In genomic region chr5:137340222-137340621, GRCm38 (mm10) we compare ENCODE assay signal across 8 mouse cellular contexts. TPM values are rescaled to one million over a fixed set of nuclear protein-coding genes. Genes with fewer than 3 reads are reported as not detected.
DNase-seq lines count a peak whose midpoint lies in the region; ATAC-seq and TF ChIP-seq lines count a peak whose summit lies in the region.

No protein-coding gene starts in this region.

- H3K9ac ChIP-seq in hindbrain, embryonic 13.5 days = peak overlapping the region; percentile 75
- H3K9ac ChIP-seq in neural tube, embryonic 12.5 days = no peak overlapping the region

- no peaks in the 10 kb centered on the region for H3K9me3 ChIP-seq in hindbrain, embryonic 13.5 days
- H3K9me3 ChIP-seq in neural tube, embryonic 12.5 days = 0 out of 2 replicates have a peak, but pooled peaks cover 3% of the 10 kb centered on the region

- ATAC-seq in hindbrain, embryonic 13.5 days (ENCODE audit: low FRiP score) = no peak
- no peak for ATAC-seq in neural tube, embryonic 12.5 days (ENCODE audit: low FRiP score, low read depth)

- H3K36me3 ChIP-seq in hindbrain, embryonic 13.5 days = no peaks in the 10 kb centered on the region
- no peaks in the 10 kb centered on the region for H3K36me3 ChIP-seq in neural tube, embryonic 12.5 days

- TF ChIP-seq CTCF in layer of hippocampus, adult 2 months (conservative IDR thresholded peaks at IDR 0.05) = no peak

- WGBS in hindbrain, embryonic 13.5 days = 75% methylated on average over 6 of the region's 6 CpGs
- WGBS in neural tube, embryonic 12.5 days = 74% methylated on average over 6 of the region's 6 CpGs

- peaks cover 22% of the 10 kb centered on the region for H3K4me1 ChIP-seq in hindbrain, embryonic 13.5 days (replicated peaks)
- H3K4me1 ChIP-seq in neural tube, embryonic 12.5 days = peaks cover 17% of the 10 kb centered on the region

- peak overlapping the region; percentile 74; the same call in 1 of the 2 replicates for H3K4me2 ChIP-seq in hindbrain, embryonic 13.5 days
- H3K4me2 ChIP-seq in neural tube, embryonic 12.5 days (replicated peaks) = peak overlapping the region; percentile 78

- H3K4me3 ChIP-seq in layer of hippocampus, adult 2 months = no peak overlapping the region; the same call in 1 of the 2 replicates
- H3K4me3 ChIP-seq in hindbrain, embryonic 13.5 days = no peak overlapping the region
- H3K4me3 ChIP-seq in neural tube, embryonic 12.5 days = no peak overlapping the region

- H3K27me3 ChIP-seq in hindbrain, embryonic 13.5 days = no peaks in the 10 kb centered on the region
- H3K27me3 ChIP-seq in neural tube, embryonic 12.5 days (replicated peaks) = no peaks in the 10 kb centered on the region

- H3K27ac ChIP-seq in layer of hippocampus, adult 2 months = peak overlapping the region; percentile 81; the same call in 1 of the 2 replicates
- H3K27ac ChIP-seq in hindbrain, embryonic 13.5 days = peak overlapping the region; percentile 90
- no peak overlapping the region for H3K27ac ChIP-seq in neural tube, embryonic 12.5 days

- peak; percentile 36 for DNase-seq in cerebellum, adult 9-11 months
- DNase-seq in cerebellum, adult 18-20 months = no peak
- DNase-seq in layer of hippocampus, adult 2 months (ENCODE audit: low spot score in 2 of 2) = no peak
- DNase-seq in layer of hippocampus, postnatal 14 days (ENCODE audit: low spot score in 2 of 2) = no peak
- no peak for DNase-seq in gastrocnemius, postnatal 25 days
- no peak for DNase-seq in gastrocnemius, postnatal 10 days

RNA-seq across cellular contexts. Expression of gene Slc12a9, which starts 6.8 kb away (rescaled TPM):
- 10 to 100 TPM; 27.9 to 28.4 TPM for total RNA-seq in layer of hippocampus, adult 2 months (2021)
- total RNA-seq in layer of hippocampus, postnatal 14 days (2021) = 10 to 100 TPM; 29.7 to 35.5 TPM
- polyA plus RNA-seq in hindbrain, embryonic 13.5 days (2015; fragmentation: Nextera tagmentation; extraction: Ambion mirVana) = 25.8 and 27.4 TPM in 2 replicates
- 24.4 and 25.1 TPM in 2 replicates for polyA plus RNA-seq in neural tube, embryonic 12.5 days (2016; fragmentation: Nextera tagmentation; extraction: Ambion mirVana)
- total RNA-seq in gastrocnemius, postnatal 25 days (2021) = 1 to 10 TPM; 2.3 to 3.1 TPM
- 1 to 10 TPM; 4.2 to 7.4 TPM for total RNA-seq in gastrocnemius, postnatal 10 days (2021)

RNA-seq across cellular contexts. Expression of gene Ephb4, which starts 9.7 kb away (rescaled TPM):
- total RNA-seq in layer of hippocampus, adult 2 months (2021) = 1 to 10 TPM; 5.6 to 5.7 TPM
- 1 to 10 TPM; 5.8 to 6.6 TPM for total RNA-seq in layer of hippocampus, postnatal 14 days (2021)
- 9.2 and 9.4 TPM in 2 replicates for polyA plus RNA-seq in hindbrain, embryonic 13.5 days (2015; fragmentation: Nextera tagmentation; extraction: Ambion mirVana)
- polyA plus RNA-seq in neural tube, embryonic 12.5 days (2016; fragmentation: Nextera tagmentation; extraction: Ambion mirVana) = 25.6 and 28.1 TPM in 2 replicates
- 10 to 100 TPM; 13.4 to 15.8 TPM for total RNA-seq in gastrocnemius, postnatal 25 days (2021)
- total RNA-seq in gastrocnemius, postnatal 10 days (2021) = 10 to 100 TPM; 30.6 to 38.8 TPM

RNA-seq across cellular contexts. Expression of gene Trip6, which starts 26.0 kb away (rescaled TPM):
- 1 to 10 TPM; 4.8 to 7.3 TPM for total RNA-seq in layer of hippocampus, adult 2 months (2021)
- total RNA-seq in layer of hippocampus, postnatal 14 days (2021) = 1 to 10 TPM; 4.6 to 6.0 TPM
- polyA plus RNA-seq in hindbrain, embryonic 13.5 days (2015; fragmentation: Nextera tagmentation; extraction: Ambion mirVana) = 19.2 and 20.0 TPM in 2 replicates
- 31.7 and 36.2 TPM in 2 replicates for polyA plus RNA-seq in neural tube, embryonic 12.5 days (2016; fragmentation: Nextera tagmentation; extraction: Ambion mirVana)
- total RNA-seq in gastrocnemius, postnatal 25 days (2021) = 1 to 10 TPM; 5.2 to 5.3 TPM
- 10 to 100 TPM; 13.1 to 17.3 TPM for total RNA-seq in gastrocnemius, postnatal 10 days (2021)

RNA-seq across cellular contexts. Expression of gene Srrt, which starts 32.7 kb away (rescaled TPM):
- 100 to 1,000 TPM; 223 to 232 TPM for total RNA-seq in layer of hippocampus, adult 2 months (2021)
- total RNA-seq in layer of hippocampus, postnatal 14 days (2021) = 100 to 1,000 TPM; 189 to 217 TPM
- 105 and 113 TPM in 2 replicates for polyA plus RNA-seq in hindbrain, embryonic 13.5 days (2015; fragmentation: Nextera tagmentation; extraction: Ambion mirVana)
- 155 and 167 TPM in 2 replicates for polyA plus RNA-seq in neural tube, embryonic 12.5 days (2016; fragmentation: Nextera tagmentation; extraction: Ambion mirVana)
- 10 to 100 TPM; 38.5 to 44.7 TPM for total RNA-seq in gastrocnemius, postnatal 25 days (2021)
- 10 to 100 TPM; 58.1 to 93.2 TPM for total RNA-seq in gastrocnemius, postnatal 10 days (2021)

RNA-seq across cellular contexts. Expression of gene Ufsp1, which starts 45.8 kb away (rescaled TPM):
- total RNA-seq in layer of hippocampus, adult 2 months (2021) = 10 to 100 TPM; 12.4 to 13.8 TPM
- 10 to 100 TPM; 18.0 to 19.9 TPM for total RNA-seq in layer of hippocampus, postnatal 14 days (2021)
- 12.9 and 14.1 TPM in 2 replicates for polyA plus RNA-seq in hindbrain, embryonic 13.5 days (2015; fragmentation: Nextera tagmentation; extraction: Ambion mirVana)
- 11.4 and 11.6 TPM in 2 replicates for polyA plus RNA-seq in neural tube, embryonic 12.5 days (2016; fragmentation: Nextera tagmentation; extraction: Ambion mirVana)
- total RNA-seq in gastrocnemius, postnatal 25 days (2021) = 10 to 100 TPM; 18.3 to 24.4 TPM
- total RNA-seq in gastrocnemius, postnatal 10 days (2021) = 10 to 100 TPM; 37.2 to 43.6 TPM
